Mouse (Mus musculus) bone marrow, adult 2 months (tissue): ENCODE measurements around the gene Eif3k. TPM values are rescaled to one million over a fixed set of nuclear protein-coding genes. Genes with fewer than 3 reads are reported as not detected.

Experiments
- H3K27ac ChIP-seq: fragments of 200-500 bp; 2 replicates; pipeline ENCODE4 v1.5.1; 2012; ENCODE audit warnings: low read depth, mild to moderate bottlenecking, control low read depth, inconsistent platforms, low read length; ENCODE audit not compliant: control insufficient read depth, poor library complexity, insufficient read depth
- H3K4me1 ChIP-seq: fragments of 200-500 bp; 2 replicates; pipeline ENCODE4 v1.6.1; 2011; ENCODE audit warnings: low read length; ENCODE audit not compliant: control insufficient read depth, insufficient read depth
- H3K4me3 ChIP-seq: fragments of 200-500 bp; replicated peaks from 2 replicates; pipeline ENCODE3; 2011; ENCODE audit warnings: mild to moderate bottlenecking, low read depth, low read length, control low read depth; ENCODE audit not compliant: control insufficient read depth
- CTCF ChIP-seq: fragments of 200-500 bp; IDR thresholded peaks from 2 replicates; pipeline ENCODE4 v1.5.1; 2011; ENCODE audit warnings: low read length, control low read depth; ENCODE audit not compliant: control insufficient read depth, insufficient read depth
- POLR2A ChIP-seq: fragments of 200-500 bp; IDR thresholded peaks from 2 replicates; pipeline ENCODE4 v1.6.1; 2011; ENCODE audit warnings: low read depth, mild to moderate bottlenecking, control low read depth, low read length, borderline replicate concordance; ENCODE audit not compliant: control insufficient read depth
- WGBS: fragments of 180-500 bp; shearing (Covaris S2); methylation state at CpG from one replicate; pipeline ENCODE4 v1.1.7; 2018; 5-methylcytosine and 5-hydroxymethylcytosine counted together
- polyA plus RNA-seq: library from polyadenylated mRNA; stranded (reverse); fragments of >200 nt; gene quantifications from 2 replicates; pipeline ENCODE4 v1.2.4, GENCODE M21; 2011; ENCODE audit warnings: low replicate concordance; ENCODE audit not compliant: missing spikeins, insufficient read depth, insufficient read length

Gene Eif3k
- polyA plus RNA-seq, 1 experiment = 225 TPM

- no peak for TF ChIP-seq CTCF
- no peak for TF ChIP-seq POLR2A
- no peak overlapping the region for H3K27ac ChIP-seq
- 75% methylated on average over 4 of the region's 4 CpGs for WGBS
- H3K4me3 ChIP-seq = no peak overlapping the region
- peaks cover 3% of the 10 kb centered on the region; the same call in 1 of the 2 replicates for H3K4me1 ChIP-seq
These were observed 57.8 kb downstream of the Eif3k start for GRCm38 (mm10) chr7:28923865-28924291.

- 78% methylated on average over 4 of the region's 4 CpGs for WGBS
- Histone ChIP-seq H3K4me1 (peaks cover 3% of the 10 kb centered on the region; the same call in 1 of the 2 replicates), H3K27ac (no peak overlapping the region), H3K4me3 (no peak overlapping the region)
- TF ChIP-seq CTCF = no peak
- TF ChIP-seq POLR2A = no peak
These were observed 59.1 kb downstream of the Eif3k start for GRCm38 (mm10) chr7:28922606-28923005.

GRCm38 (mm10) chr7:28921722-28922465 is 59.8 kb downstream of the Eif3k start:
- Histone ChIP-seq H3K27ac (no peak overlapping the region), H3K4me3 (no peak overlapping the region), H3K4me1 (peaks cover 3% of the 10 kb centered on the region; the same call in 1 of the 2 replicates)
- 82% methylated on average over 8 of the region's 8 CpGs for WGBS
- TF ChIP-seq CTCF (no peak), POLR2A (no peak)

Other genes with a start within 250 kb of the Eif3k start
- 46.5 and 85.1 TPM in 2 replicates for gene Mrps12, start 240.0 kb downstream of the Eif3k start, polyA plus RNA-seq
- 7.3 and 11.9 TPM in 2 replicates for gene Sars2, start 239.9 kb downstream of the Eif3k start, polyA plus RNA-seq
- gene Ccer2, start 225.7 kb downstream of the Eif3k start, polyA plus RNA-seq = not detected in 2 replicates
- 18.7 and 28.3 TPM in 2 replicates for gene Sirt2, start 215.1 kb downstream of the Eif3k start, polyA plus RNA-seq
- gene Nfkbib, start 214.4 kb downstream of the Eif3k start, polyA plus RNA-seq = 7.9 and 12.1 TPM in 2 replicates
- 29.1 and 94.3 TPM in 2 replicates for gene Rinl, start 192.9 kb downstream of the Eif3k start, polyA plus RNA-seq
- gene Hnrnpl, start 173.3 kb downstream of the Eif3k start, polyA plus RNA-seq = 274 and 541 TPM in 2 replicates
- gene Ech1, start 156.6 kb downstream of the Eif3k start, polyA plus RNA-seq = 64.4 and 98.5 TPM in 2 replicates
- gene Lgals4, start 148.0 kb downstream of the Eif3k start, polyA plus RNA-seq = 31.4 and 67.1 TPM in 2 replicates
- not detected in 2 replicates for gene Lgals7, start 118.0 kb downstream of the Eif3k start, polyA plus RNA-seq
- not detected in 2 replicates for gene Capn12, start 100.4 kb downstream of the Eif3k start, polyA plus RNA-seq
- 60.5 and 66.0 TPM in 2 replicates for gene Actn4, start 19.5 kb downstream of the Eif3k start, polyA plus RNA-seq
- 43.0 and 111 TPM in 2 replicates for gene Map4k1, start 186 bp upstream of the Eif3k start, polyA plus RNA-seq
- 0.93 and 2.7 TPM in 2 replicates for gene Ryr1, start 143.3 kb upstream of the Eif3k start, polyA plus RNA-seq
- gene Rasgrp4, start 153.0 kb upstream of the Eif3k start, polyA plus RNA-seq = 49.7 and 156 TPM in 2 replicates
- gene Fam98c, start 174.4 kb upstream of the Eif3k start, polyA plus RNA-seq = 37.8 and 56.8 TPM in 2 replicates
- gene Ggn, start 188.3 kb upstream of the Eif3k start, polyA plus RNA-seq = 0.59 TPM in 1 of 2 replicates, not detected in the other
- 2.3 and 7.1 TPM in 2 replicates for gene Spred3, start 188.5 kb upstream of the Eif3k start, polyA plus RNA-seq
- 93.2 and 170 TPM in 2 replicates for gene Psmd8, start 198.8 kb upstream of the Eif3k start, polyA plus RNA-seq
- gene Catsperg1, start 232.2 kb upstream of the Eif3k start, polyA plus RNA-seq = 1.7 and 4.1 TPM in 2 replicates